Mouse (Mus musculus) liver (tissue): Measurements from ENCODE around the gene Tlr4.

Experiments used
- DNase-seq: peaks from one replicate; pipeline ENCODE4 v3.0.0-alpha.2; 2020; ENCODE audit warnings: mixed read lengths

The Tlr4 gene

GRCm38 (mm10) chr4:66827463-66828162 is at the start of gene Tlr4:
Gene Tlr4 (plus strand): TSS chr4:66827584.
- DNase-seq = peak; percentile 29

GRCm38 (mm10) chr4:66794283-66794682 is 33.1 kb upstream of the Tlr4 start:
- no peak for DNase-seq

- DNase-seq = no peak
These were observed 30.7 kb upstream of the Tlr4 start for GRCm38 (mm10) chr4:66796683-66797082.

- DNase-seq = no peak
These were observed 22.7 kb upstream of the Tlr4 start for GRCm38 (mm10) chr4:66804552-66805301.

GRCm38 (mm10) chr4:66805747-66806146 is 21.6 kb upstream of the Tlr4 start:
- no peak for DNase-seq

- DNase-seq = no peak
These were observed 10.9 kb upstream of the Tlr4 start for GRCm38 (mm10) chr4:66816364-66817026.

GRCm38 (mm10) chr4:66821171-66821570 is 6.2 kb upstream of the Tlr4 start:
- no peak for DNase-seq

- DNase-seq = no peak
These were observed 5.6 kb upstream of the Tlr4 start for GRCm38 (mm10) chr4:66821764-66822163.

GRCm38 (mm10) chr4:66828163-66828668 is 832 bp downstream of the Tlr4 start:
- no peak for DNase-seq

GRCm38 (mm10) chr4:66828686-66829085 is 1.3 kb downstream of the Tlr4 start:
- no peak for DNase-seq

GRCm38 (mm10) chr4:66838071-66838470 is 10.7 kb downstream of the Tlr4 start:
- DNase-seq = no peak

- DNase-seq = no peak
These were observed 15.9 kb downstream of the Tlr4 start for GRCm38 (mm10) chr4:66843255-66843654.

GRCm38 (mm10) chr4:66852011-66852410 is 24.6 kb downstream of the Tlr4 start:
- DNase-seq = no peak

- no peak for DNase-seq
These were observed 29.6 kb downstream of the Tlr4 start for GRCm38 (mm10) chr4:66856992-66857391.

- no peak for DNase-seq
These were observed 42.5 kb downstream of the Tlr4 start for GRCm38 (mm10) chr4:66869919-66870318.

GRCm38 (mm10) chr4:66872026-66872425 is 44.6 kb downstream of the Tlr4 start:
- no peak for DNase-seq

- no peak for DNase-seq
These were observed 46.0 kb downstream of the Tlr4 start for GRCm38 (mm10) chr4:66873342-66873741.

- no peak for DNase-seq
These were observed 48.4 kb downstream of the Tlr4 start for GRCm38 (mm10) chr4:66875751-66876150.

- DNase-seq = no peak
These were observed 50.2 kb downstream of the Tlr4 start for GRCm38 (mm10) chr4:66877609-66878008.

- no peak for DNase-seq
These were observed 54.1 kb downstream of the Tlr4 start for GRCm38 (mm10) chr4:66881496-66881895.

GRCm38 (mm10) chr4:66883264-66883663 is 55.9 kb downstream of the Tlr4 start:
- DNase-seq = no peak

- DNase-seq = no peak
These were observed 67.2 kb downstream of the Tlr4 start for GRCm38 (mm10) chr4:66894547-66894946.

- no peak for DNase-seq
These were observed 67.6 kb downstream of the Tlr4 start for GRCm38 (mm10) chr4:66894981-66895380.

- DNase-seq = no peak
These were observed 72.7 kb downstream of the Tlr4 start for GRCm38 (mm10) chr4:66900126-66900525.
